Mouse (Mus musculus): ENCODE results near the gene Slpi.

Gene Slpi

GRCm38 (mm10) chr2:164421306-164421705, 32.4 kb upstream of the Slpi start:
- no peak for DNase-seq (ENCODE audit: extremely low spot score, low spot score)

DNA sequence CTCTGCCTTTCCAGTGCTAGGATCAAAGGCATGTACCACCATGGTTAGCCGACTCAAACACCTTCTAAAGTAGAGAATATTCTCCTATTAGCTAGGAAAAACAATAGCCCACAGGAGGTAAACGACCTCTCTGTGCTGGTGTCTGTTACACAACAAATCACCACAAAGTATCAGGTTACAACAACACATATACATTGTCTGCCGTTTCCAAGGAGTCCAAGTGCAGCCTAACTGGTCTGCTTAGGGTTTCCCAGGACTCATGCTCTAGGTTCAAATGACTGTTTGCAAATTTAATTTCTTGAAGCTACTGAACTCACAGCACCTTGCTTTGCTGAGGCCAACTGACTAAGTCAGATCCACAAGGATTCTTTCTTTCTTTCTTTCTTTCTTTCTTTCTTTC, 30.6 kb upstream of the Slpi start:
- no peak for DNase-seq (ENCODE audit: extremely low spot score, low spot score)

- no peak for DNase-seq (ENCODE audit: extremely low spot score, low spot score)
Measured at GRCm38 (mm10) chr2:164418308-164418875, 29.5 kb upstream of the Slpi start.

- DNase-seq (ENCODE audit: extremely low spot score, low spot score), result no peak
Measured at GRCm38 (mm10) chr2:164417198-164417597, 28.3 kb upstream of the Slpi start.

DNA sequence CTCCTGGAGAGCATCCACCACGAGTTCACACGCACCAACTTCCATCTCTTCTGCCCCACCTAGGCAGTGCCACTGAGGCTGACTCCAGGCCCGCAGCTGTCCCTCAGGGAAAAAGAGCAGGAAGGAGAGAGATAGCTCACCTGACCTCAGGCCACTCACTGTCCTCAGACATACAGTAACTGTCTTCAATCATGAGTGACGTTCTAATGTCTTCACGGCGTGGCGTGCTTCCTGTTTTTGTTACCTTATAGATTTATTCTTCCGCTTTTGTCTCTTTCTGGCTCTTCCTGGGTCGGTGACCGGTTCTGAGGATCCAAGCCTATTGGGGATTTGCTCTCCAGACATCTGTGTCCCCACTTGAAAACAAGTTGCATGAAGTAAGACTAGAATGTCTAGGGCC, 25.7 kb upstream of the Slpi start:
- DNase-seq (ENCODE audit: extremely low spot score, low spot score), result no peak

- no peak for DNase-seq (ENCODE audit: extremely low spot score, low spot score)
Measured at GRCm38 (mm10) chr2:164414167-164414566, 25.3 kb upstream of the Slpi start.

DNA sequence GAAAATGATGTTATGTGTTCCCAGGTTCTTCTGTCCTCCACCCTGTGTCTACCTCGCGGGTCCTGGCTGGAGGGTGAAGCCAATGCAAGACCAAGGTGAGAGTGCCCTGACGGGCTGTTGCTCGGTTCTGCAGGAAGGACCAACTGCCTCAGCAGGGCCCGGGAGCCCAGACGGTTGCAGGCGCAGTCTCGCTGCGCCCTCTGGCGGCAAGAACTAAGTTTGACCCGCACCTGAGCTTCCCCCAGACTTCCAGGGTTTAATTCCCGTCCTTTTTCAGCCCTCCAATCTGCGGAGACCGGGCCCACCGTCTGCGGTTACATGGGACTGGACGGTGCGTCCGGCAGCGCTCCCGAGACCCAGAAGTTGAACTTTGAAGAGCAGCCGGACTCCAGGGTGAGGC, 18.8 kb upstream of the Slpi start:
- DNase-seq (ENCODE audit: extremely low spot score, low spot score), result peak; percentile 84

- no peak for DNase-seq (ENCODE audit: extremely low spot score, low spot score)
Measured at GRCm38 (mm10) chr2:164405519-164405918, 16.6 kb upstream of the Slpi start.

- DNase-seq (ENCODE audit: extremely low spot score, low spot score), result no peak
Measured at GRCm38 (mm10) chr2:164405060-164405459, 16.2 kb upstream of the Slpi start, which contains the start of gene Matn4. Matn4 (minus strand) TSS chr2:164405160.

GRCm38 (mm10) chr2:164404082-164404990, 15.4 kb upstream of the Slpi start:
- DNase-seq (ENCODE audit: extremely low spot score, low spot score), result peak; percentile 61

DNA sequence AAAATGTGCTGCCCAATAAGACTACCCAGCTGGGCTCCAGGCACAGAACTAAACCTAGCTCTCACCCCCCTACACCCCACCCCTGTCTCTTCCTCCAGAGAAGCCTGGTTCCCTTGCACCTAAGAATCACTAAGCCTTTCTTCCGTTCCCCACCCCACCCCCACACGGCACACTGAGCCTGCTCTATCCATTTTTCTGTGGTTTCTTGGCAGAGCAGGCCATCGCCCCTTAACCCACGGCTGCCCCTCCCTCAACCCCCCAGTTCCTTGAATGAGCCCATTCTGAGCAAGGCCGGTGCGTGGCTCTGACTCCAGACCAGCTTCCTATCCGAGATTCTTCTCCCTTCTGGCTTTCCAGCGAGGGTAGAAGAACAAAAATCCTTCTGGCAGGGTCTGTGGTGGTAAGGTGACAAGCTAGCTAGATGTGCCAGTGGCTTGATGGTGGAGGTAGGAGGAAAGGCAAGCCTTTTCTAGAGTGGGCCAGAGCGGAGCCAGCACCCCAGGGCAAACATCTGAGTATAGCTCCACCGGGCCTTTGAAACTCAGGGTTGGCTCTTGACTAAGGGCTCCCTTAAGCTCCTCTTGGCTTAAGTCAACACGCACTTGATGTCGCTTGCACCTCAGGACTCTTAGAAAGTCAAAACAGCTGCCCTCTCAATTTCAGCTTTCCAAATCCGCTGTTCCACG, 14.6 kb upstream of the Slpi start:
- DNase-seq (ENCODE audit: extremely low spot score, low spot score), result no peak

DNA sequence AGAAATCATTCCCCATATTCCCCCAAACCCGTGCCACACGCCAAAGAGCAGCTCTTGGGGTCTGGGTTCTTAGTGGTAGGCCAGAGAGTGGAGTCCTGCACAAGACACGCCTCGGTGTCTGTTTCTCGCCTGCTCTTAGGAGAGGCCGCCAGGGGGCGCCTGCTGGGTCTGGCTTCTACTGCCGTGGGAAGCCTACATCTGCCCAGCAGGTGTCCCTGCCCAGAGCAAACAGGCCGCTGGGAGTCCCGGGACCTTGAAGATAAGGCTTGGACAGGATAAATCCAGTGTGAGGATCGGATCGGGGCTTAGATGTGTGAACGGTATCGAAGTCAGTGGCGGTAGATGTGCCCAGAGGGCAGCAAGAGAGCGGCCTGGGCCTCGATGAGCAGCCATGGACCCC, 14.0 kb upstream of the Slpi start, which contains the start of gene Rbpjl:
Rbpjl (plus strand) TSS at position 236 of the 400 bp plus-strand sequence.
- DNase-seq (ENCODE audit: extremely low spot score, low spot score), result peak; percentile 84

DNA sequence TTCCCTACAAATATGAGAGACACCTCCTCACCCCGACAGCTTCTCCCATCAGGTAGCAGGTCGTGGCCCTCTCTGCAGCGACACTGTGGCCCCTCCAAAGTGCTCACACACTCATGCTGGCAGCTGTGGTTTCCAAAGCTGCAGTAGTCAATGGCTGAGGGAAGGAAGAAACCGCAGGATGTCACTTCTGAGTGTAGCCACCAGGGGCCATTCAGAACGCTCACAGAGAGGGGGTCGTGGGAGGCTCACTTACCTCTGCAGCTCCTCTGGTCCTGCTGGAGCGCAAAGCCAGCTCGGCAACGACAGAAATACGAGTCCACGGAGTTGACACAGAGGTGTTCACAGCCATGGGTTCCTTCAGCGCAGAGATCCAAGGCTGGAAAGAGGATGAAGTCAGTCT, 8.0 kb upstream of the Slpi start:
- DNase-seq (ENCODE audit: extremely low spot score, low spot score), result no peak

- DNase-seq (ENCODE audit: extremely low spot score, low spot score), result no peak
Measured at GRCm38 (mm10) chr2:164396076-164396475, 7.2 kb upstream of the Slpi start.

- no peak for DNase-seq (ENCODE audit: extremely low spot score, low spot score)
Measured at GRCm38 (mm10) chr2:164393126-164393525, 4.2 kb upstream of the Slpi start.

DNA sequence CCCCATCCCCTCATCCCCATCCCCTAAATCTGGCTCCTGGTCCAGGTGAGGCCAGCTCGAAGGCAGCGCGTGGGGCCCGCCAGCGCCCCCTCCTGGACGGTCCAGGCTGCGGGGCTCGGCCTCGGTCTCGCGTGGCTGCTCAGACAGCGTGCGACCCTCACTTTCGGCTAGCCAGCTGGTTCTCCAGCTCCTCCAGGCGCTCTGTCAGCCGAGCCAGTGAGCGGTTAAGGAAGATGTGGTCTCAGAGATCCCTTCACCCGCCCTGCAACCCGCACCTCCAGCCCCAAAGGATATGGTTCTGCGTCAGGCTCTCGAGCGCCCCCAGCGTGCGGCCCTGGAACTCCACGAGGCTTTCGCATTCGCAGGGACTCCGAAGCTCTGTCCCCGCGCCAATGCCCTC, 604 bp upstream of the Slpi start:
- peak; percentile 91 for DNase-seq (ENCODE audit: extremely low spot score, low spot score)

GRCm38 (mm10) chr2:164386953-164387352, 1.9 kb downstream of the Slpi start:
- DNase-seq (ENCODE audit: extremely low spot score, low spot score), result peak; percentile 38

DNA sequence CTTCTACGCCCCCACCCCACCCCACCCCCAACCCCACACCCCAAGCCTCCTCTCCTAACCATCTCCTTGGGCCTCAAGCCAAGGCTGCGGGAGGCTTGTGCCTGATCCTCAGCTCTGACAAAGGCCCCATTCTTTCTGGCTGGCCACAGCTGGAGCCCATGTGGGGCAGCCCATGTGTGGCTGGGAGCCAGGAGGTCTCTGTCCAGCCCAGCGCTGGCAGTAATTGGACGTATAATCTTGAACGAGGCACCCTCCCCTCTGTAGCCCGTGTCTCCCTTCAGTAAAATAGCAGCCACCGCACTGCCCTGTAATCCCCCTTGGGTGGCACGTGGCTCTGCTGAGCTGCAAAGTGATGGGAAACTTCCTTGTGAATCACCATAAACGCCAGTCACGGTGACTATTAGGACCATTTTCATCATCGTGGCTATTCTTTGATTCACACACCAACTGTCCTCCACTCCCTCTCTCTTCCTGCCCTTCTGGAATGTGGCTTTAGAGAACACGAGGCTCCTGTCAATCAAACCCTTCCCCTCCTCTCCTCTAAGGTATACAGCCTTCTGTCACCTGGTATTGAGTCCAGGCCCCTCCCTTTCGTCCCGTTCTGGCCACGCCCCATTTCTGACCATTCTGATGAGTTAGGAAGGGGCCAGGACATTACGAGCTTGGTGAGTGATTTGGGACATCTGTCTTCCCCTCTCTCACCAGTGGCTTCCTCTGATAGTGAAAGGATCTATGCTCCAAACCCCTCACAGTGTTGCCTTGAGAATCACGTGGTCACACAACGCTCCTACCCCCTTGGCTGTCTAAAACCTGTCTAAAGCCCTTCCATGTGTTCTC, 2.8 kb downstream of the Slpi start:
- DNase-seq (ENCODE audit: extremely low spot score, low spot score), result peak; percentile 67

DNA sequence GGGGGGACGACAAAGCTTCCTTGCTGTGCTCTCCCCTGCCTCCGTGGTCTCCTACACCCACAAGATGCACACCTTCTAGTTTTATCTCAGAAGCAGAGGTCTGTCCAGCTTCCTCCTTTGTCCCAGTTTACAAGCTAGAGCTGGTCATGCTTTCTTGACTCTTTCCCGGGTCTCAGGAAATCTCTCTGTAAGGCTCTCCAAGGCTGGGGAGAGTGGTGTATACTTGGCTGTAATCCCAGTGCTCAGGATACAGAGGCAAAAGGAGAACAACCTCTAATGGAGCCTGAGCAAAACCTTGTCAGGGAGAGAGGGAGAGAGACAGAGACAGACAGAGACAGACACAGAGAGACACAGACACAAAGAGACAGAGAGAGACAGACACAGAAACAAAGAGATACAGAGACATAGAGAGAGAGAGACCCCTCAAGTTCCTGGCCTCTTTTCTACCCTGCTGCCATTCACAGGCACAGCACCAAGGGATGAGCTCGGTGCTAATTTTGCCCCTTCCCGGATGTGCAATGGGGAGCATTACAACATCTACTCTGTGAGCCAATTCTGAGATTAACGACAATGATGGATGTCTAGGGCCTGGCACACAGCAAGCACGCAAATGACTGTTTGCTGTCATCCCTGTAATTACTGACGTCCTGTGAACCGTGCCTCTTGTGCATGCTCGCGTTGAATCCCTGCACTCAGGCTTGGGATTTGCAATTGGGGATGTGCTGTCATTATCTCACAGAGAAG, 5.1 kb downstream of the Slpi start:
- DNase-seq (ENCODE audit: extremely low spot score, low spot score), result no peak

GRCm38 (mm10) chr2:164382971-164383370, 5.9 kb downstream of the Slpi start:
- no peak for DNase-seq (ENCODE audit: extremely low spot score, low spot score)

GRCm38 (mm10) chr2:164381726-164382125, 7.2 kb downstream of the Slpi start:
- DNase-seq (ENCODE audit: extremely low spot score, low spot score), result no peak

Data from neural tube, embryonic 10.5 days (tissue).